Mouse (Mus musculus): ENCODE data around the gene Rarg. TPM values are rescaled to one million over a fixed set of nuclear protein-coding genes. Genes with fewer than 3 reads are reported as not detected.

Rarg gene
- 5.9 and 7.3 TPM in 2 replicates for polyA plus RNA-seq (2015; fragmentation: Nextera tagmentation; extraction: Ambion mirVana)

- H3K9ac ChIP-seq (ENCODE audit: low read depth, low read length): peak within 1 kb of the TSS; percentile 34; the same call in 1 of the 2 replicates
- WGBS: 2% methylated on average over 35 of the region's 46 CpGs
- H3K4me2 ChIP-seq (replicated peaks; ENCODE audit: low read depth): peak within 1 kb of the TSS; percentile 95
- H3K27me3 ChIP-seq (replicated peaks; ENCODE audit: control insufficient read depth, insufficient read depth, low read length): peaks cover 12% of the 10 kb centered on the region; the same call in 1 of the 2 replicates
- peak; percentile 23 for ATAC-seq
- no peaks in the 10 kb centered on the region for H3K36me3 ChIP-seq (ENCODE audit: control insufficient read depth, insufficient read depth)
- no peak for TF ChIP-seq CTCF (IDR thresholded peaks at IDR 0.05; ENCODE audit: low read depth)
- no peak within 1 kb of the TSS for H3K27ac ChIP-seq (ENCODE audit: low read depth, low read length)
- H3K4me1 ChIP-seq (replicated peaks; ENCODE audit: control insufficient read depth, insufficient read depth, low read length): peaks cover 4% of the 10 kb centered on the region; the same call in 1 of the 2 replicates
- peak within 1 kb of the TSS; percentile 62 for H3K4me3 ChIP-seq (ENCODE audit: low read depth, low read length)
- no peaks in the 10 kb centered on the region for H3K9me3 ChIP-seq (ENCODE audit: control insufficient read depth)
These were observed at the start of gene Rarg for GRCm38 (mm10) chr15:102257202-102258075. TSS of gene Rarg (minus strand) at chr15:102257517.

- Histone ChIP-seq H3K27ac (ENCODE audit: low read depth, low read length) (no peak overlapping the region), H3K9me3 (ENCODE audit: control insufficient read depth) (no peaks in the 10 kb centered on the region), H3K27me3 (replicated peaks; ENCODE audit: control insufficient read depth, insufficient read depth, low read length) (no peaks in the 10 kb centered on the region), H3K9ac (ENCODE audit: low read depth, low read length) (no peak overlapping the region), H3K4me1 (replicated peaks; ENCODE audit: control insufficient read depth, insufficient read depth, low read length) (no peaks in the 10 kb centered on the region), H3K36me3 (ENCODE audit: control insufficient read depth, insufficient read depth) (peaks cover 53% of the 10 kb centered on the region), H3K4me2 (replicated peaks; ENCODE audit: low read depth) (no peak overlapping the region), H3K4me3 (ENCODE audit: low read depth, low read length) (no peak overlapping the region)
- no peak for ATAC-seq
- 83% methylated on average over 6 of the region's 6 CpGs for WGBS
- TF ChIP-seq CTCF (IDR thresholded peaks at IDR 0.05; ENCODE audit: low read depth): no peak
These were observed 45.2 kb upstream of the Rarg start for GRCm38 (mm10) chr15:102302542-102302941.

GRCm38 (mm10) chr15:102296368-102297006 lies 39.2 kb upstream of the Rarg start:
- Histone ChIP-seq H3K27ac (ENCODE audit: low read depth, low read length) (no peak overlapping the region), H3K27me3 (replicated peaks; ENCODE audit: control insufficient read depth, insufficient read depth, low read length) (no peaks in the 10 kb centered on the region), H3K4me1 (replicated peaks; ENCODE audit: control insufficient read depth, insufficient read depth, low read length) (peaks cover 4% of the 10 kb centered on the region; the same call in 1 of the 2 replicates), H3K9me3 (ENCODE audit: control insufficient read depth) (no peaks in the 10 kb centered on the region), H3K36me3 (ENCODE audit: control insufficient read depth, insufficient read depth) (peaks cover 13% of the 10 kb centered on the region), H3K4me3 (ENCODE audit: low read depth, low read length) (peak overlapping the region; percentile 73), H3K4me2 (replicated peaks; ENCODE audit: low read depth) (peak overlapping the region; percentile 97), H3K9ac (ENCODE audit: low read depth, low read length) (peak overlapping the region; percentile 51; the same call in 1 of the 2 replicates)
- ATAC-seq: no peak; the same call in 1 of the 2 replicates
- WGBS: 3% methylated on average over 24 of the region's 24 CpGs
- TF ChIP-seq CTCF (IDR thresholded peaks at IDR 0.05; ENCODE audit: low read depth): no peak

- WGBS: 6% methylated on average over 25 of the region's 25 CpGs
- Histone ChIP-seq H3K27ac (ENCODE audit: low read depth, low read length) (no peak within 1 kb of the TSS), H3K4me2 (replicated peaks; ENCODE audit: low read depth) (peak within 1 kb of the TSS; percentile 97)
These were observed 38.5 kb upstream of the Rarg start, which contains the start of gene Espl1 for GRCm38 (mm10) chr15:102295633-102296367. TSS of gene Espl1 (plus strand) at chr15:102296266.

GRCm38 (mm10) chr15:102287395-102287794 lies 30.1 kb upstream of the Rarg start:
- no peaks in the 10 kb centered on the region for H3K27me3 ChIP-seq (replicated peaks; ENCODE audit: control insufficient read depth, insufficient read depth, low read length)
- peak; percentile 77 for TF ChIP-seq CTCF (IDR thresholded peaks at IDR 0.05; ENCODE audit: low read depth)
- no peak overlapping the region for H3K27ac ChIP-seq (ENCODE audit: low read depth, low read length)
- H3K4me2 ChIP-seq (replicated peaks; ENCODE audit: low read depth): no peak overlapping the region
- no peaks in the 10 kb centered on the region for H3K36me3 ChIP-seq (ENCODE audit: control insufficient read depth, insufficient read depth)
- H3K4me1 ChIP-seq (replicated peaks; ENCODE audit: control insufficient read depth, insufficient read depth, low read length): no peaks in the 10 kb centered on the region
- H3K4me3 ChIP-seq (ENCODE audit: low read depth, low read length): no peak overlapping the region
- no peaks in the 10 kb centered on the region for H3K9me3 ChIP-seq (ENCODE audit: control insufficient read depth)
- H3K9ac ChIP-seq (ENCODE audit: low read depth, low read length): no peak overlapping the region
- peak; percentile 37; the same call in 1 of the 2 replicates for ATAC-seq

More at GRCm38 (mm10) chr15:102295633-102296367, 38.5 kb upstream of the Rarg start, which contains the start of gene Espl1:
- peaks cover 4% of the 10 kb centered on the region; the same call in 1 of the 2 replicates for H3K4me1 ChIP-seq (replicated peaks; ENCODE audit: control insufficient read depth, insufficient read depth, low read length)
- TF ChIP-seq CTCF (IDR thresholded peaks at IDR 0.05; ENCODE audit: low read depth): no peak
- peak; percentile 94 for ATAC-seq
- H3K36me3 ChIP-seq (ENCODE audit: control insufficient read depth, insufficient read depth): peaks cover 7% of the 10 kb centered on the region
- H3K9ac ChIP-seq (ENCODE audit: low read depth, low read length): peak within 1 kb of the TSS; percentile 51; the same call in 1 of the 2 replicates
- no peaks in the 10 kb centered on the region for H3K9me3 ChIP-seq (ENCODE audit: control insufficient read depth)
- no peaks in the 10 kb centered on the region for H3K27me3 ChIP-seq (replicated peaks; ENCODE audit: control insufficient read depth, insufficient read depth, low read length)
- peak within 1 kb of the TSS; percentile 73 for H3K4me3 ChIP-seq (ENCODE audit: low read depth, low read length)

Data from intestine, postnatal 0 days (tissue).